Mouse (Mus musculus): Measurements from ENCODE around the gene Rmi1. TPM values are rescaled to one million over a fixed set of nuclear protein-coding genes. Genes with fewer than 3 reads are reported as not detected.

Gene Rmi1
- polyA plus RNA-seq, 1 experiment from 2014 or later: 23.5 TPM

- Histone ChIP-seq H3K4me3 (ENCODE audit: low read depth, low read length) (no peak overlapping the region), H3K4me1 (ENCODE audit: control insufficient read depth, insufficient read depth, low read length) (no peaks in the 10 kb centered on the region), H3K27ac (replicated peaks; ENCODE audit: low read depth, low read length) (no peak overlapping the region), H3K27me3 (replicated peaks; ENCODE audit: control insufficient read depth, insufficient read depth, low read length) (no peaks in the 10 kb centered on the region), H3K9ac (ENCODE audit: low read depth, low read length) (no peak overlapping the region), H3K9me3 (ENCODE audit: control insufficient read depth, low read length) (no peaks in the 10 kb centered on the region), H3K36me3 (ENCODE audit: control insufficient read depth, insufficient read depth, low read length) (no peaks in the 10 kb centered on the region), H3K4me2 (ENCODE audit: low read depth, low read length) (no peak overlapping the region)
- ATAC-seq (ENCODE audit: low read depth): no peak
- WGBS: 65% methylated on average over 4 of the region's 4 CpGs
- no peak for DNase-seq (ENCODE audit: low spot score)
Observed at GRCm38 (mm10) chr13:58368835-58369234, 33.2 kb upstream of the Rmi1 start.

- no peaks in the 10 kb centered on the region for H3K27me3 ChIP-seq (replicated peaks; ENCODE audit: control insufficient read depth, insufficient read depth, low read length)
- no peak overlapping the region for H3K4me2 ChIP-seq (ENCODE audit: low read depth, low read length)
- no peaks in the 10 kb centered on the region for H3K36me3 ChIP-seq (ENCODE audit: control insufficient read depth, insufficient read depth, low read length)
- no peak overlapping the region for H3K27ac ChIP-seq (replicated peaks; ENCODE audit: low read depth, low read length)
- peaks cover 5% of the 10 kb centered on the region; the same call in 1 of the 2 replicates for H3K9me3 ChIP-seq (ENCODE audit: control insufficient read depth, low read length)
- WGBS: 76% methylated on average over 5 of the region's 5 CpGs
- no peaks in the 10 kb centered on the region for H3K4me1 ChIP-seq (ENCODE audit: control insufficient read depth, insufficient read depth, low read length)
- H3K9ac ChIP-seq (ENCODE audit: low read depth, low read length): no peak overlapping the region
- no peak overlapping the region for H3K4me3 ChIP-seq (ENCODE audit: low read depth, low read length)
- DNase-seq (ENCODE audit: low spot score) (no peak), ATAC-seq (ENCODE audit: low read depth) (no peak)
Observed at GRCm38 (mm10) chr13:58372278-58373152, 29.5 kb upstream of the Rmi1 start.

GRCm38 (mm10) chr13:58373153-58373470 is 28.9 kb upstream of the Rmi1 start:
- Histone ChIP-seq H3K36me3 (ENCODE audit: control insufficient read depth, insufficient read depth, low read length) (no peaks in the 10 kb centered on the region), H3K9me3 (ENCODE audit: control insufficient read depth, low read length) (peaks cover 5% of the 10 kb centered on the region; the same call in 1 of the 2 replicates), H3K9ac (ENCODE audit: low read depth, low read length) (no peak overlapping the region), H3K4me1 (ENCODE audit: control insufficient read depth, insufficient read depth, low read length) (no peaks in the 10 kb centered on the region), H3K27me3 (replicated peaks; ENCODE audit: control insufficient read depth, insufficient read depth, low read length) (no peaks in the 10 kb centered on the region), H3K27ac (replicated peaks; ENCODE audit: low read depth, low read length) (no peak overlapping the region), H3K4me2 (ENCODE audit: low read depth, low read length) (no peak overlapping the region), H3K4me3 (ENCODE audit: low read depth, low read length) (no peak overlapping the region)
- no peak for DNase-seq (ENCODE audit: low spot score)
- no peak for ATAC-seq (ENCODE audit: low read depth)
- WGBS: 78% methylated on average over 2 of the region's 2 CpGs

- Histone ChIP-seq H3K4me2 (ENCODE audit: low read depth, low read length) (peak overlapping the region; percentile 92), H3K27me3 (replicated peaks; ENCODE audit: control insufficient read depth, insufficient read depth, low read length) (no peaks in the 10 kb centered on the region), H3K4me3 (ENCODE audit: low read depth, low read length) (peak overlapping the region; percentile 80), H3K4me1 (ENCODE audit: control insufficient read depth, insufficient read depth, low read length) (no peaks in the 10 kb centered on the region), H3K27ac (replicated peaks; ENCODE audit: low read depth, low read length) (no peak overlapping the region), H3K9me3 (ENCODE audit: control insufficient read depth, low read length) (peaks cover 26% of the 10 kb centered on the region), H3K36me3 (ENCODE audit: control insufficient read depth, insufficient read depth, low read length) (peaks cover 27% of the 10 kb centered on the region), H3K9ac (ENCODE audit: low read depth, low read length) (peak overlapping the region; percentile 86)
- WGBS: 43% methylated on average over 11 of the region's 11 CpGs
- DNase-seq (ENCODE audit: low spot score) (no peak), ATAC-seq (ENCODE audit: low read depth) (peak; percentile 23; the same call in 1 of the 2 replicates)
Observed at GRCm38 (mm10) chr13:58384371-58384770, 17.7 kb upstream of the Rmi1 start.

GRCm38 (mm10) chr13:58384779-58385546 is 17.1 kb upstream of the Rmi1 start, which contains the start of gene 2210016F16Rik:
TSS of gene 2210016F16Rik (minus strand) at chr13:58385225.
- 5% methylated on average over 42 of the region's 80 CpGs for WGBS
- H3K4me3 ChIP-seq (ENCODE audit: low read depth, low read length): peak within 1 kb of the TSS; percentile 80
- no peaks in the 10 kb centered on the region for H3K27me3 ChIP-seq (replicated peaks; ENCODE audit: control insufficient read depth, insufficient read depth, low read length)
- H3K4me1 ChIP-seq (ENCODE audit: control insufficient read depth, insufficient read depth, low read length): no peaks in the 10 kb centered on the region
- peaks cover 29% of the 10 kb centered on the region for H3K36me3 ChIP-seq (ENCODE audit: control insufficient read depth, insufficient read depth, low read length)
- peak; percentile 66 for ATAC-seq (ENCODE audit: low read depth)
- H3K9ac ChIP-seq (ENCODE audit: low read depth, low read length): peak within 1 kb of the TSS; percentile 86
- peak; percentile 68 for DNase-seq (ENCODE audit: low spot score)
- H3K27ac ChIP-seq (replicated peaks; ENCODE audit: low read depth, low read length): peak within 1 kb of the TSS; percentile 40
- peak within 1 kb of the TSS; percentile 92 for H3K4me2 ChIP-seq (ENCODE audit: low read depth, low read length)
- H3K9me3 ChIP-seq (ENCODE audit: control insufficient read depth, low read length): peaks cover 21% of the 10 kb centered on the region

- peaks cover 29% of the 10 kb centered on the region for H3K36me3 ChIP-seq (ENCODE audit: control insufficient read depth, insufficient read depth, low read length)
- no peaks in the 10 kb centered on the region for H3K4me1 ChIP-seq (ENCODE audit: control insufficient read depth, insufficient read depth, low read length)
- peak overlapping the region; percentile 80 for H3K4me3 ChIP-seq (ENCODE audit: low read depth, low read length)
- 74% methylated on average over 7 of the region's 7 CpGs for WGBS
- peak overlapping the region; percentile 92 for H3K4me2 ChIP-seq (ENCODE audit: low read depth, low read length)
- ATAC-seq (ENCODE audit: low read depth): no peak
- peak overlapping the region; percentile 40; the same call in 1 of the 2 replicates for H3K27ac ChIP-seq (replicated peaks; ENCODE audit: low read depth, low read length)
- H3K27me3 ChIP-seq (replicated peaks; ENCODE audit: control insufficient read depth, insufficient read depth, low read length): no peaks in the 10 kb centered on the region
- peaks cover 15% of the 10 kb centered on the region for H3K9me3 ChIP-seq (ENCODE audit: control insufficient read depth, low read length)
- peak overlapping the region; percentile 86 for H3K9ac ChIP-seq (ENCODE audit: low read depth, low read length)
- no peak for DNase-seq (ENCODE audit: low spot score)
Observed at GRCm38 (mm10) chr13:58385547-58385920, 16.5 kb upstream of the Rmi1 start.

- Histone ChIP-seq H3K36me3 (ENCODE audit: control insufficient read depth, insufficient read depth, low read length) (peaks cover 30% of the 10 kb centered on the region), H3K4me3 (ENCODE audit: low read depth, low read length) (no peak overlapping the region), H3K9ac (ENCODE audit: low read depth, low read length) (no peak overlapping the region), H3K4me1 (ENCODE audit: control insufficient read depth, insufficient read depth, low read length) (no peaks in the 10 kb centered on the region), H3K27me3 (replicated peaks; ENCODE audit: control insufficient read depth, insufficient read depth, low read length) (no peaks in the 10 kb centered on the region), H3K9me3 (ENCODE audit: control insufficient read depth, low read length) (no peaks in the 10 kb centered on the region), H3K4me2 (ENCODE audit: low read depth, low read length) (no peak overlapping the region), H3K27ac (replicated peaks; ENCODE audit: low read depth, low read length) (no peak overlapping the region)
- DNase-seq (ENCODE audit: low spot score) (peak; percentile 81), ATAC-seq (ENCODE audit: low read depth) (peak; percentile 70)
- WGBS: 16% methylated on average over 7 of the region's 7 CpGs
Observed at GRCm38 (mm10) chr13:58387948-58388347, 14.1 kb upstream of the Rmi1 start.

GRCm38 (mm10) chr13:58388379-58388778 is 13.7 kb upstream of the Rmi1 start:
- 58% methylated on average over 3 of the region's 3 CpGs for WGBS
- Histone ChIP-seq H3K27ac (replicated peaks; ENCODE audit: low read depth, low read length) (no peak overlapping the region), H3K9me3 (ENCODE audit: control insufficient read depth, low read length) (no peaks in the 10 kb centered on the region), H3K36me3 (ENCODE audit: control insufficient read depth, insufficient read depth, low read length) (peaks cover 33% of the 10 kb centered on the region), H3K27me3 (replicated peaks; ENCODE audit: control insufficient read depth, insufficient read depth, low read length) (no peaks in the 10 kb centered on the region), H3K4me3 (ENCODE audit: low read depth, low read length) (no peak overlapping the region), H3K4me2 (ENCODE audit: low read depth, low read length) (no peak overlapping the region), H3K9ac (ENCODE audit: low read depth, low read length) (no peak overlapping the region), H3K4me1 (ENCODE audit: control insufficient read depth, insufficient read depth, low read length) (no peaks in the 10 kb centered on the region)
- no peak for DNase-seq (ENCODE audit: low spot score)
- no peak for ATAC-seq (ENCODE audit: low read depth)

Data from embryonic facial prominence, embryonic 14.5 days (tissue).